Mouse (Mus musculus): ENCODE measurements around the gene H6pd. TPM values are rescaled to one million over a fixed set of nuclear protein-coding genes. Genes with fewer than 3 reads are reported as not detected.
A peak's percentile ranks its signal among the peaks of the same experiment; 100 is the strongest.

The H6pd gene
- polyA plus RNA-seq, 1 experiment = 21.8 TPM

- no peak overlapping the region for H3K4me3 ChIP-seq
- no peak for TF ChIP-seq POLR2A (IDR thresholded peaks at IDR 0.05; ENCODE audit: insufficient read length, low read depth)
- no peak overlapping the region for H3ac ChIP-seq (ENCODE audit: control insufficient read depth, insufficient read length)
- H3K4me2 ChIP-seq (ENCODE audit: low read depth) = no peak overlapping the region
- peaks cover 5% of the 10 kb centered on the region for H3K36me3 ChIP-seq (ENCODE audit: control insufficient read depth, insufficient read depth)
- no peaks in the 10 kb centered on the region for H3K27me3 ChIP-seq (ENCODE audit: control insufficient read depth, insufficient read depth, insufficient read length)
- H3K79me2 ChIP-seq (ENCODE audit: control insufficient read depth, insufficient read depth) = peaks cover 19% of the 10 kb centered on the region
These were observed 73.4 kb downstream of the H6pd start for GRCm38 (mm10) chr4:149935470-149935869.

- TF ChIP-seq TCF12 (IDR thresholded peaks at IDR 0.05; ENCODE audit: insufficient read depth, poor library complexity, severe bottlenecking) = no peak
- no peak for TF ChIP-seq TCF3 (IDR thresholded peaks at IDR 0.05; ENCODE audit: insufficient read length, low read depth)
- no peak for TF ChIP-seq MAX (IDR thresholded peaks at IDR 0.05; ENCODE audit: low read depth)
- TF ChIP-seq E2F4 (IDR thresholded peaks at IDR 0.05; ENCODE audit: insufficient read depth) = no peak
- TF ChIP-seq MYOD1 (IDR thresholded peaks at IDR 0.05; ENCODE audit: control insufficient read depth in 1 of 3, insufficient read length in 2 of 3, low read depth in 2 of 3) = no peak
- TF ChIP-seq REST (IDR thresholded peaks at IDR 0.05; ENCODE audit: insufficient read depth, insufficient read length) = no peak
- no peak for TF ChIP-seq CEBPB (IDR thresholded peaks at IDR 0.05; ENCODE audit: insufficient read depth, poor library complexity, severe bottlenecking)
- TF ChIP-seq SRF (IDR thresholded peaks at IDR 0.05; ENCODE audit: control insufficient read depth, insufficient read length, low read depth) = no peak
- no peak for TF ChIP-seq POLR2A (IDR thresholded peaks at IDR 0.05; ENCODE audit: insufficient read length, low read depth)
- TF ChIP-seq POLR2AphosphoS2 (IDR thresholded peaks at IDR 0.05; ENCODE audit: insufficient read length, low read depth) = no peak
- no peak for TF ChIP-seq MYOG (IDR thresholded peaks at IDR 0.05; ENCODE audit: control insufficient read depth in 1 of 3, insufficient read depth in 1 of 3, insufficient read length in 2 of 3, low read depth in 2 of 3)
- no peak for TF ChIP-seq USF1 (IDR thresholded peaks at IDR 0.05; ENCODE audit: low read depth)
- peaks cover 13% of the 10 kb centered on the region for H3K79me2 ChIP-seq (ENCODE audit: control insufficient read depth, insufficient read depth)
- no peak overlapping the region for H3K4me2 ChIP-seq (ENCODE audit: low read depth)
- no peak overlapping the region for H3ac ChIP-seq (ENCODE audit: control insufficient read depth, insufficient read length)
- H3K27me3 ChIP-seq (ENCODE audit: control insufficient read depth, insufficient read depth, insufficient read length) = no peaks in the 10 kb centered on the region
- H3K4me3 ChIP-seq = no peak overlapping the region
- H3K36me3 ChIP-seq (ENCODE audit: control insufficient read depth, insufficient read depth) = peaks cover 5% of the 10 kb centered on the region
These were observed 75.1 kb downstream of the H6pd start for GRCm38 (mm10) chr4:149933519-149934245.

- no peaks in the 10 kb centered on the region for H3K27me3 ChIP-seq (ENCODE audit: control insufficient read depth, insufficient read depth, insufficient read length)
- TF ChIP-seq MAX (IDR thresholded peaks at IDR 0.05; ENCODE audit: low read depth) (no peak), POLR2A (IDR thresholded peaks at IDR 0.05; ENCODE audit: insufficient read length, low read depth) (no peak), USF1 (IDR thresholded peaks at IDR 0.05; ENCODE audit: low read depth) (no peak), TCF12 (IDR thresholded peaks at IDR 0.05; ENCODE audit: insufficient read depth, poor library complexity, severe bottlenecking) (no peak)
- H3K4me2 ChIP-seq (ENCODE audit: low read depth) = no peak overlapping the region
- H3K36me3 ChIP-seq (ENCODE audit: control insufficient read depth, insufficient read depth) = peaks cover 5% of the 10 kb centered on the region
- peaks cover 15% of the 10 kb centered on the region for H3K79me2 ChIP-seq (ENCODE audit: control insufficient read depth, insufficient read depth)
- no peak overlapping the region for H3ac ChIP-seq (ENCODE audit: control insufficient read depth, insufficient read length)
- H3K4me3 ChIP-seq = no peak overlapping the region
These were observed 75.8 kb downstream of the H6pd start for GRCm38 (mm10) chr4:149933025-149933424.

GRCm38 (mm10) chr4:149932108-149932815, 76.6 kb downstream of the H6pd start:
- Histone ChIP-seq H3K27me3 (ENCODE audit: control insufficient read depth, insufficient read depth, insufficient read length) (no peaks in the 10 kb centered on the region), H3K79me2 (ENCODE audit: control insufficient read depth, insufficient read depth) (peaks cover 20% of the 10 kb centered on the region), H3K36me3 (ENCODE audit: control insufficient read depth, insufficient read depth) (peaks cover 6% of the 10 kb centered on the region), H3K4me3 (no peak overlapping the region), H3K4me2 (ENCODE audit: low read depth) (no peak overlapping the region), H3ac (ENCODE audit: control insufficient read depth, insufficient read length) (no peak overlapping the region)
- TF ChIP-seq E2F4 (IDR thresholded peaks at IDR 0.05; ENCODE audit: insufficient read depth) = no peak
- TF ChIP-seq MYOD1 (IDR thresholded peaks at IDR 0.05; ENCODE audit: control insufficient read depth in 1 of 3, insufficient read length in 2 of 3, low read depth in 2 of 3) = peak; percentile 24 to 72 (median 38)
- peak in 2 of 3 experiments; percentile 6 to 31 for TF ChIP-seq MYOG (IDR thresholded peaks at IDR 0.05; ENCODE audit: control insufficient read depth in 1 of 3, insufficient read depth in 1 of 3, insufficient read length in 2 of 3, low read depth in 2 of 3)

- no peak overlapping the region for H3K4me3 ChIP-seq
- no peaks in the 10 kb centered on the region for H3K27me3 ChIP-seq (ENCODE audit: control insufficient read depth, insufficient read depth, insufficient read length)
- H3K79me2 ChIP-seq (ENCODE audit: control insufficient read depth, insufficient read depth) = peaks cover 32% of the 10 kb centered on the region
- H3K36me3 ChIP-seq (ENCODE audit: control insufficient read depth, insufficient read depth) = peaks cover 8% of the 10 kb centered on the region
- no peak overlapping the region for H3K4me2 ChIP-seq (ENCODE audit: low read depth)
- no peak for TF ChIP-seq TCF3 (IDR thresholded peaks at IDR 0.05; ENCODE audit: insufficient read length, low read depth)
- no peak for TF ChIP-seq SRF (IDR thresholded peaks at IDR 0.05; ENCODE audit: control insufficient read depth, insufficient read length, low read depth)
- TF ChIP-seq USF1 (IDR thresholded peaks at IDR 0.05; ENCODE audit: low read depth) = no peak
- no peak for TF ChIP-seq MAX (IDR thresholded peaks at IDR 0.05; ENCODE audit: low read depth)
- TF ChIP-seq TCF12 (IDR thresholded peaks at IDR 0.05; ENCODE audit: insufficient read depth, poor library complexity, severe bottlenecking) = no peak
- no peak for TF ChIP-seq POLR2A (IDR thresholded peaks at IDR 0.05; ENCODE audit: insufficient read length, low read depth)
- TF ChIP-seq CEBPB (IDR thresholded peaks at IDR 0.05; ENCODE audit: insufficient read depth, poor library complexity, severe bottlenecking) = no peak
- no peak for TF ChIP-seq REST (IDR thresholded peaks at IDR 0.05; ENCODE audit: insufficient read depth, insufficient read length)
- peak in 1 of 3 experiments; percentile 70 for TF ChIP-seq MYOD1 (IDR thresholded peaks at IDR 0.05; ENCODE audit: control insufficient read depth in 1 of 3, insufficient read length in 2 of 3, low read depth in 2 of 3)
- TF ChIP-seq POLR2AphosphoS2 (IDR thresholded peaks at IDR 0.05; ENCODE audit: insufficient read length, low read depth) = no peak
- no peak for TF ChIP-seq E2F4 (IDR thresholded peaks at IDR 0.05; ENCODE audit: insufficient read depth)
- TF ChIP-seq MYOG (IDR thresholded peaks at IDR 0.05; ENCODE audit: control insufficient read depth in 1 of 3, insufficient read depth in 1 of 3, insufficient read length in 2 of 3, low read depth in 2 of 3) = peak; percentile 36 to 65 (median 38)
- no peak overlapping the region for H3ac ChIP-seq (ENCODE audit: control insufficient read depth, insufficient read length)
These were observed 78.1 kb downstream of the H6pd start for GRCm38 (mm10) chr4:149930755-149931154.

Other genes starting within 250 kb of the H6pd start
- 34.3 TPM for gene Slc25a33, start 234.7 kb downstream of the H6pd start, polyA plus RNA-seq (2012; fragmentation: generic; extraction: Trizol)
- 22.6 TPM for gene Spsb1, start 54.0 kb downstream of the H6pd start, polyA plus RNA-seq (2012; fragmentation: generic; extraction: Trizol)
- 1.6 TPM for gene Gpr157, start 78.3 kb upstream of the H6pd start, polyA plus RNA-seq (2012; fragmentation: generic; extraction: Trizol)
- 0.24 TPM for gene Slc2a5, start 110.3 kb upstream of the H6pd start, polyA plus RNA-seq (2012; fragmentation: generic; extraction: Trizol)
- not detected for gene Slc2a7, start 139.9 kb upstream of the H6pd start, polyA plus RNA-seq (2012; fragmentation: generic; extraction: Trizol)
- 52.7 TPM for gene Car6, start 192.3 kb upstream of the H6pd start, polyA plus RNA-seq (2012; fragmentation: generic; extraction: Trizol)
- gene Eno1, start 227.7 kb upstream of the H6pd start, polyA plus RNA-seq (2012; fragmentation: generic; extraction: Trizol) = 1,358 TPM

All from myocyte (in vitro differentiated cells).